Mouse (Mus musculus): ENCODE measurements at regions not wholly inside any gene's neighbourhood (a gene's known extent, or its start where the extent isn't known, plus 50 kb on each side); places are given as distances from the start of the nearest gene placed in this dataset.

- no peak for DNase-seq (ENCODE audit: low spot score)
Measured at GRCm38 (mm10) chr8:73645582-73645981, 292.2 kb upstream of the Large1 start.

GRCm38 (mm10) chr8:73626798-73627197, 273.5 kb upstream of the Large1 start:
- DNase-seq (ENCODE audit: low spot score) = no peak

- DNase-seq (ENCODE audit: low spot score) = peak; percentile 3
Measured at GRCm38 (mm10) chr8:73618946-73619345, 265.6 kb upstream of the Large1 start.

GRCm38 (mm10) chr8:73614631-73615030, 261.3 kb upstream of the Large1 start:
- no peak for DNase-seq (ENCODE audit: low spot score)

- no peak for DNase-seq (ENCODE audit: low spot score)
Measured at GRCm38 (mm10) chr8:73614106-73614505, 260.8 kb upstream of the Large1 start.

- DNase-seq (ENCODE audit: low spot score) = no peak
Measured at GRCm38 (mm10) chr8:73611583-73611982, 258.2 kb upstream of the Large1 start.

- DNase-seq (ENCODE audit: low spot score) = no peak
Measured at GRCm38 (mm10) chr8:73570599-73570998, 217.3 kb upstream of the Large1 start.

- no peak for DNase-seq (ENCODE audit: low spot score)
Measured at GRCm38 (mm10) chr8:73569963-73570362, 216.6 kb upstream of the Large1 start.

Measured in testis, postnatal 14 days (tissue).